ENCODE assay signal across 17 mouse cellular contexts in the genomic region with DNA sequence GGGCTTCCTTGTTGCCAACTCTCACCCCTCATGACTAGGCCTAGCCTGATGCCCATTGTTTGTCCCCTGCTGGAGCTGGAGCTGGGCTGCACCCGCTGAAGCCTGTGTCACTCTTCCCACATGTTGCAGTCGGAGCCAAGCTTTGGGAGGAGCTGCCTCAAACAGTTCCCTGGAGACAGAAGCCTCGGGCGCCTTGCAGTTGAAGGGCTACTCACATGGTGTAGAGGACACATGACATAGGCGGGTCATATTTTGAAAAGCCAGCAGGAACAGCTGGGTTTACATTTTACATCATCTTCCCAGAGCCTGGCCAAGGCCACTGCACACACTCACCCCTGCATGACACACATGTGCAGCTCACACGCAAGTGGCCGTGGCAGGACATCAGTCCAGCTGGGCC. TPM values are rescaled to one million over a fixed set of nuclear protein-coding genes. Genes with fewer than 3 reads are reported as not detected.
A peak's percentile ranks its signal among the peaks of the same experiment; 100 is the strongest.
DNase-seq lines count a peak whose midpoint lies in the region; ATAC-seq lines count a peak whose summit lies in the region.
"Had no signal": no experiment of that assay in that cellular context is flagged by ENCODE, and none has a peak within 500 bp of the region (broad histone marks: within the 10 kb centered on the region; RNA-seq: fewer than 3 reads in every experiment).

No protein-coding gene starts in this region.

- WGBS in heart, embryonic 12.5 days: 85% methylated on average over 7 of the region's 7 CpGs
- 91% methylated on average over 7 of the region's 7 CpGs for WGBS in midbrain, embryonic 14.5 days

- H3K4me2 ChIP-seq in heart, embryonic 12.5 days: no peak overlapping the region
- no peak overlapping the region for H3K4me2 ChIP-seq in midbrain, embryonic 14.5 days (ENCODE audit: low read length)
- H3K4me2 ChIP-seq: forebrain, embryonic 12.5 days; intestine, embryonic 15.5 days; limb, embryonic 13.5 days; neural tube, embryonic 12.5 days had no signal

- DNase-seq in heart, adult 11 months: peak; percentile 99
- DNase-seq in MN1 (ENCODE audit: low spot score): peak; percentile 64
- peak; percentile 22 for DNase-seq in adrenal gland, postnatal 25 days
- peak; percentile 65 for DNase-seq in heart, postnatal 4 days
- DNase-seq in left cerebral cortex, postnatal 4 days: no peak
- no peak for DNase-seq in midbrain, embryonic 14.5 days
- DNase-seq: cerebellum, adult 18-20 months; embryo, embryonic 11 days; thymus, adult 2 months had no signal

- intact Hi-C loops in left cerebral cortex, postnatal 4 days (cut with DNase I): no loop called here

- peaks cover 13% of the 10 kb centered on the region for H3K4me1 ChIP-seq in heart, embryonic 12.5 days (replicated peaks)
- no peaks in the 10 kb centered on the region for H3K4me1 ChIP-seq in midbrain, embryonic 14.5 days (ENCODE audit: control insufficient read depth, insufficient read depth, low read length)
- H3K4me1 ChIP-seq: forebrain, embryonic 12.5 days; intestine, embryonic 15.5 days; limb, embryonic 13.5 days; neural tube, embryonic 12.5 days had no signal

- no peaks in the 10 kb centered on the region for H3K9me3 ChIP-seq in heart, embryonic 12.5 days (replicated peaks)
- H3K9me3 ChIP-seq in midbrain, embryonic 14.5 days (ENCODE audit: control insufficient read depth, low read length): no peaks in the 10 kb centered on the region
- H3K9me3 ChIP-seq: forebrain, embryonic 12.5 days; G1E; intestine, embryonic 15.5 days; limb, embryonic 13.5 days; neural tube, embryonic 12.5 days had no signal

- H3K27ac ChIP-seq in heart, embryonic 12.5 days (ENCODE audit: poor library complexity, severe bottlenecking): no peak overlapping the region
- no peak overlapping the region for H3K27ac ChIP-seq in midbrain, embryonic 14.5 days (replicated peaks; ENCODE audit: low read depth, low read length)
- H3K27ac ChIP-seq: forebrain, embryonic 12.5 days; intestine, embryonic 15.5 days; kidney, postnatal 0 days; left cerebral cortex, adult 2 months; limb, embryonic 13.5 days; neural tube, embryonic 12.5 days had no signal

- H3K9ac ChIP-seq in heart, embryonic 12.5 days: no peak overlapping the region
- no peak overlapping the region for H3K9ac ChIP-seq in midbrain, embryonic 14.5 days (replicated peaks; ENCODE audit: low read length)
- H3K9ac ChIP-seq: forebrain, embryonic 12.5 days; intestine, embryonic 15.5 days; limb, embryonic 13.5 days; neural tube, embryonic 12.5 days had no signal

- no peak for ATAC-seq in heart, embryonic 12.5 days (ENCODE audit: insufficient number of reproducible peaks, low FRiP score)
- no peak for ATAC-seq in midbrain, embryonic 14.5 days (ENCODE audit: low FRiP score, low TSS enrichment)
- ATAC-seq: intestine, embryonic 15.5 days had no signal

- H3K36me3 ChIP-seq in heart, embryonic 12.5 days: peaks cover 85% of the 10 kb centered on the region
- H3K36me3 ChIP-seq in midbrain, embryonic 14.5 days (ENCODE audit: control insufficient read depth, insufficient read depth, low read length): peaks cover 92% of the 10 kb centered on the region

- H3K4me3 ChIP-seq in heart, embryonic 12.5 days: no peak overlapping the region
- H3K4me3 ChIP-seq in midbrain, embryonic 14.5 days (replicated peaks; ENCODE audit: low read depth, low read length): no peak overlapping the region
- H3K4me3 ChIP-seq: forebrain, embryonic 12.5 days; intestine, embryonic 15.5 days; left cerebral cortex, adult 2 months; limb, embryonic 13.5 days; neural tube, embryonic 12.5 days had no signal

- H3K27me3 ChIP-seq in heart, embryonic 12.5 days (replicated peaks): no peaks in the 10 kb centered on the region
- no peaks in the 10 kb centered on the region for H3K27me3 ChIP-seq in midbrain, embryonic 14.5 days (ENCODE audit: control insufficient read depth, insufficient read depth, low read length)
- H3K27me3 ChIP-seq: forebrain, embryonic 12.5 days; intestine, embryonic 15.5 days; limb, embryonic 13.5 days; neural tube, embryonic 12.5 days had no signal

RNA-seq across cellular contexts. Expression of a gene that starts 18.0 kb away (rescaled TPM):
- 35.5 and 35.9 TPM in 2 replicates for polyA plus RNA-seq in heart, embryonic 12.5 days (2016; fragmentation: Nextera tagmentation; extraction: Ambion mirVana)
- total RNA-seq in adrenal gland, postnatal 25 days (2021): 117 and 129 TPM in 2 replicates
- total RNA-seq in heart, postnatal 4 days (2021): 10 to 100 TPM; 40.6 to 42.4 TPM
- total RNA-seq in left cerebral cortex, postnatal 4 days (2021): 10 to 100 TPM; 47.1 to 56.9 TPM
- 26.1 and 35.4 TPM in 2 replicates for polyA plus RNA-seq in midbrain, embryonic 14.5 days (2014; fragmentation: Nextera tagmentation; extraction: Ambion mirVana)

RNA-seq across cellular contexts. Expression of a gene that starts 25.0 kb away (rescaled TPM):
- 10.1 and 11.6 TPM in 2 replicates for polyA plus RNA-seq in heart, embryonic 12.5 days (2016; fragmentation: Nextera tagmentation; extraction: Ambion mirVana)
- 10.5 and 15.0 TPM in 2 replicates for total RNA-seq in adrenal gland, postnatal 25 days (2021)
- total RNA-seq in heart, postnatal 4 days (2021): 1 to 10 TPM; 7.7 to 8.0 TPM
- 10 to 100 TPM; 19.1 to 20.3 TPM for total RNA-seq in left cerebral cortex, postnatal 4 days (2021)
- 37.0 and 38.8 TPM in 2 replicates for polyA plus RNA-seq in midbrain, embryonic 14.5 days (2014; fragmentation: Nextera tagmentation; extraction: Ambion mirVana)

Comparison
In these comparisons a context has a peak if more than half of its experiments do, and no peak if none do; other contexts are left out.
1. DNase-seq: peak in heart, adult 11 months (single experiment), MN1 (single experiment), adrenal gland, postnatal 25 days (single experiment) and heart, postnatal 4 days (single experiment); none in left cerebral cortex, postnatal 4 days (single experiment) and midbrain, embryonic 14.5 days (single experiment).